Mouse (Mus musculus): ENCODE data around the gene Carmil1.
"Not testable (repeated sequence)": the region's sequence is repeated elsewhere in the genome, so short reads cannot be mapped to it uniquely, and the experiment has no call there.

The Carmil1 gene

GRCm38 (mm10) chr13:24107058-24107457 is 173.5 kb downstream of the Carmil1 start:
- no peak for DNase-seq (ENCODE audit: extremely low read depth, insufficient read length, low spot score)

- DNase-seq (ENCODE audit: extremely low read depth, insufficient read length, low spot score): no peak
Observed at GRCm38 (mm10) chr13:24105838-24106237, 174.8 kb downstream of the Carmil1 start.

- DNase-seq (ENCODE audit: extremely low read depth, insufficient read length, low spot score): no peak
Observed at GRCm38 (mm10) chr13:24105340-24105669, 175.3 kb downstream of the Carmil1 start.

- DNase-seq (ENCODE audit: extremely low read depth, insufficient read length, low spot score): not testable (repeated sequence)
Observed at GRCm38 (mm10) chr13:24104611-24105339, 175.8 kb downstream of the Carmil1 start.

- DNase-seq (ENCODE audit: extremely low read depth, insufficient read length, low spot score): no peak
Observed at GRCm38 (mm10) chr13:24104016-24104415, 176.6 kb downstream of the Carmil1 start.

- no peak for DNase-seq (ENCODE audit: extremely low read depth, insufficient read length, low spot score)
Observed at GRCm38 (mm10) chr13:24103152-24103551, 177.4 kb downstream of the Carmil1 start.

- DNase-seq (ENCODE audit: extremely low read depth, insufficient read length, low spot score): no peak
Observed at GRCm38 (mm10) chr13:24102256-24102655, 178.3 kb downstream of the Carmil1 start.

GRCm38 (mm10) chr13:24101157-24102130 is 179.2 kb downstream of the Carmil1 start:
- DNase-seq (ENCODE audit: extremely low read depth, insufficient read length, low spot score): no peak

GRCm38 (mm10) chr13:24100516-24101094 is 180.0 kb downstream of the Carmil1 start:
- no peak for DNase-seq (ENCODE audit: extremely low read depth, insufficient read length, low spot score)

- no peak for DNase-seq (ENCODE audit: extremely low read depth, insufficient read length, low spot score)
Observed at GRCm38 (mm10) chr13:24096573-24096972, 184.0 kb downstream of the Carmil1 start.

GRCm38 (mm10) chr13:24094825-24095547 is 185.6 kb downstream of the Carmil1 start:
- DNase-seq (ENCODE audit: extremely low read depth, insufficient read length, low spot score): no peak

GRCm38 (mm10) chr13:24093108-24093507 is 187.5 kb downstream of the Carmil1 start:
- DNase-seq (ENCODE audit: extremely low read depth, insufficient read length, low spot score): no peak

GRCm38 (mm10) chr13:24092073-24092472 is 188.5 kb downstream of the Carmil1 start:
- no peak for DNase-seq (ENCODE audit: extremely low read depth, insufficient read length, low spot score)

GRCm38 (mm10) chr13:24082153-24082552 is 198.4 kb downstream of the Carmil1 start:
- DNase-seq (ENCODE audit: extremely low read depth, insufficient read length, low spot score): no peak

GRCm38 (mm10) chr13:24081698-24082097 is 198.9 kb downstream of the Carmil1 start:
- no peak for DNase-seq (ENCODE audit: extremely low read depth, insufficient read length, low spot score)

- DNase-seq (ENCODE audit: extremely low read depth, insufficient read length, low spot score): no peak
Observed at GRCm38 (mm10) chr13:24072588-24072987, 208.0 kb downstream of the Carmil1 start.

- DNase-seq (ENCODE audit: extremely low read depth, insufficient read length, low spot score): no peak
Observed at GRCm38 (mm10) chr13:24067553-24067952, 213.0 kb downstream of the Carmil1 start.

GRCm38 (mm10) chr13:24065536-24065935 is 215.1 kb downstream of the Carmil1 start:
- DNase-seq (ENCODE audit: extremely low read depth, insufficient read length, low spot score): no peak

- DNase-seq (ENCODE audit: extremely low read depth, insufficient read length, low spot score): no peak
Observed at GRCm38 (mm10) chr13:24062770-24063169, 217.8 kb downstream of the Carmil1 start.

GRCm38 (mm10) chr13:24055072-24055869 is 225.3 kb downstream of the Carmil1 start:
- no peak for DNase-seq (ENCODE audit: extremely low read depth, insufficient read length, low spot score)
